Mouse (Mus musculus) frontal cortex, postnatal 14 days (tissue): ENCODE data around the gene Zpld1.

Experiments used
- DNase-seq, 2 experiments: peaks; one replicate each; pipeline ENCODE4 v3.0.0; 2022; ENCODE audit warnings: low spot score in 2 of 2

Gene Zpld1

DNA sequence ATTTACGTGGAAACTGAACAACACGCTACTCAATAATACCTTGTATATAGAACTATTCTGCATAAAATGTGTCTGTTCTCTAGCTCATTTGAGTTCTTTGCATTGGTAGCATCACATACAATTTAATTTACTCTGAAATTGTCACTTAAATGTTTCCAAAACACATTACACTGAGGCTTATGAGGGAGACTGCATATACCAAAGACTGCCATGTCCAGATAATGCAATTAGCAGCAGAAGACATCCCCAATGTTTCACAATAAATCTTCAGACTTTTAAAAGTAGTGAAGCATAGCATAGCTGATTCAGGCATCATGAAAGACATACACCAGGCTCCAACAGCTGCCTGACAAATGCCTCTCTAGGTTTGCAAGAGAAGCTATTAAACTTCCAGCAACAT is at the start of gene Zpld1:
Gene Zpld1 (minus strand): TSS at position 101 of the 400 bp plus-strand sequence.
- no peak for DNase-seq

GRCm38 (mm10) chr16:55345644-55346043 is 47.9 kb upstream of the Zpld1 start:
- no peak for DNase-seq

GRCm38 (mm10) chr16:55321542-55322514 is 24.0 kb upstream of the Zpld1 start:
- DNase-seq: peak; percentile 42 to 56

DNA sequence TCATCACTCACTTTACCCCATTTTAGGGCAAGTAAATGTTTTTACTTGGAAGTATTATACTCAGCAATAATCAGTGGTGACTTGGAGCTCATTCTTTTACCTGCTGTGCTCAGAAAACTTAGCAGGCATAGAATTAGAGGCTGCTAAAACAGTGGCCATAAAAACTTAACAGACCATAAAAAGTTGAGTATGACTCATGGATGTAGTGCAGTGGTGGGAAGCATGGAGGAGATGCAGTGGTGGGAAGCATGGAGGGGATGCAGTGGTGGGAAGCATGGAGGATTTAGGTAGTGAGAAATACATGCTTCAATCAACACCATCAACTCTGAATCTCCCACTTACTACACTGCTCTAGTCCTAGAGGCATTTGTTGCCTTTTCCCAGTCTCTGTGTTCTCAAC is 19.2 kb upstream of the Zpld1 start:
- DNase-seq: no peak

- no peak for DNase-seq
Measured at GRCm38 (mm10) chr16:55312106-55312505, 14.3 kb upstream of the Zpld1 start.

DNA sequence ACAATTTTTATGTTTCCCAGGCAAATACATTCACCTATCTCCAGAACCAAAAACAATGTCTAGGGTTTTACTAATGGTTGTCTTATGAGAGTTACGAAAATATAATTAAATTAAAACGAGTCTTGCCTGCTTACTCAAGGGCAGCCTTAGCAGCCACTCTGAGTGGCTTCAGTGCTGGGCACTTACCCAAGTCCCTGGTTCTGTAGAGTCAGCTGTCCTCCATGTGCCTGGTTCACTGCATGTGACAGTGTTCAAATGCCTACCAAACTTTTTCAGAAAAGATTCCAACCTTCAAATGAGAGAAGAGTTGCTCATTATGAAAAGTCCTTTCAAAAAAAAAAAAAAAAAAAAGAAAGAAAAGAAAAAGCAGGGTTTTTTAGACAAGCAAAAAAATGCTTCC is 15.1 kb downstream of the Zpld1 start:
- DNase-seq: no peak

DNA sequence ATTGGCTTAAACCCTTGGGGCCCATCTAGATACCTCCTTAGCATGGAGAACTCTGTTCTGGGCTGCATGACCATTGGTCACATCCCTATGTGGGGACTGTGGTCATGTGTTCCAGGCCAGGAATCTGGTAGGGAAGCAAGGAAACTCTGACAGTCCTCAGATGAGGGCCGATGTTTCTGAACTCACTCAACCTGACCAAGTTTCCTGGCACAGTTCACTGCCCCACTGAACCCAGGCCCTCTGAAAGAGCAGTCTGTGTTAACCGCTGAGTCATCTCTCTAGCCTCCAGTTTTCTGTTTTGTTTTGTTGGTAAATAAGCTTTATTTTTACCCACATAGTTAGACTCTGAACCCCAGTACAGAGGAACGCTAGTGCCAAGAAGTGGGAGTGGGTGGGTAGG is 20.3 kb downstream of the Zpld1 start:
- no peak for DNase-seq

- DNase-seq: no peak
Measured at GRCm38 (mm10) chr16:55265281-55265680, 32.5 kb downstream of the Zpld1 start.

DNA sequence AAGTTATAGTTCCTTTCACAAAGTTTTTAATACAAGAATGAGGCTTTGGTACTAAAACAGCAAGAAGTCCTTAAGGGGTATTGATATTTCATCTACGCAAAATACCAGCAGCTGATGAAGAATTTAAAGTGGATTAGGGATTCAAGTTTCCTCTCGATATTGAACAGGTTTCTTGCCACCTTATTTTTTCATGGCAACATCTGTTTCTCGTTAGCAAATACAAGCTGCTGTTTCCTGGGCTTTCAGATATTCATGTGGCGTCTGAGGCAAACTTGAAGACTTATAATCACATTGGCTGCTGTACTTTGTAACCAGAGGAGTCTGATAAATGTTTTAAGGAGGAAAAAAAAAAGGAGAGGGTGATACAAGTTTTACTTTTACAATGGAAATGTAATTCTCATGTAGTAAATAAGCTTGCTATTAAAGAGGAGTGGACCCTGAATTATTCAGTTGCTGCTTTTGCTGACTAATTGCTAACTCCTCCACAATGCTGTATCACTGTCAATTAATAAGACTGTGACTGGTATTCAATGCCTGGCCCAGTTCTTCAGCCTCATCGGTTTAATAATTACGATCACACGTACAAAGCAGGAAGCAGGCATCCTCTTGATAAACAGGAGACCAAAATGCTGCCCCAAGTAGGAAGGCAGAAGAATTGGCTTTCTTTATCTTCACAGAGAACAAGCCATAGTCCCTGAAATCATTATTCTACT is 36.8 kb downstream of the Zpld1 start:
- DNase-seq: no peak

DNA sequence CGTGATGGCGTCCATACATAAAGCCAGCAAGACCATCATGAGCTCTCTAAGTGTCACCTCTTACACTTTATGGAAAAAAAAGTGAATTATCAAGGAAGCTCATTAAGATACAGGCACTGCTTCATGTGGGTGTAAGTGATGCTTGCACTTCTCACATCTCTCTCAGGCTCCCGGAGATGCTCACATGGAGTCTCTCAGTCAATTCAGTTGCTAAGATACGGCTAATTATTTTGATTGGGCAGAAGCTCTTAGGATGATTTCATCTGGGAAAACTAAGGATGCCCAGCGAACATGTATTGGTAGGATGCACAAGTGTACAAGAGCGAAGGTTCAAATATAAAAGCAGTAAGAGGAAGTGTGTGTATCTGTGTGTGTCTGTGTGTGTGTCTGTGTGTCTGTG is 38.1 kb downstream of the Zpld1 start:
- peak; percentile 4 to 13 for DNase-seq

- DNase-seq: no peak
Measured at GRCm38 (mm10) chr16:55240996-55241395, 56.8 kb downstream of the Zpld1 start.

- DNase-seq: no peak
Measured at GRCm38 (mm10) chr16:55228995-55229622, 68.7 kb downstream of the Zpld1 start.

DNA sequence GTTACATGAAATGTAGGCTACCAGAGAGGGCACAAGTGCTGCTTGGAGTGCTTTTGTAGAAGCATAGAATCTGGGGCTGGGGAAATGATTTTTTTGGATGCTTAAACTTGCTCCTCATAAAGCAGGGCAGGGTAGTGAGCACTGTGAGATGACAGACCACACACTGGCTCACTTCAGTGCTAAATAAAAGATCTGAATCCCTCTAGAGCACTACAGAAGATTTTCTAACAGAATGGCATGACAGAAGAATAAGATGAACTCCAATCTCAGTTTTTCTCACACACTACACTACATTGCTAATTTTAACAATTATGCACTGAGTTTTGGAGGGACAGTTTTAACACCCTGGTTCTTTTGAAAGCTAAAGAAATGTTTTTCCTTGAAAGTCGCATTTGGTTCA is 93.8 kb downstream of the Zpld1 start:
- DNase-seq: no peak

DNA sequence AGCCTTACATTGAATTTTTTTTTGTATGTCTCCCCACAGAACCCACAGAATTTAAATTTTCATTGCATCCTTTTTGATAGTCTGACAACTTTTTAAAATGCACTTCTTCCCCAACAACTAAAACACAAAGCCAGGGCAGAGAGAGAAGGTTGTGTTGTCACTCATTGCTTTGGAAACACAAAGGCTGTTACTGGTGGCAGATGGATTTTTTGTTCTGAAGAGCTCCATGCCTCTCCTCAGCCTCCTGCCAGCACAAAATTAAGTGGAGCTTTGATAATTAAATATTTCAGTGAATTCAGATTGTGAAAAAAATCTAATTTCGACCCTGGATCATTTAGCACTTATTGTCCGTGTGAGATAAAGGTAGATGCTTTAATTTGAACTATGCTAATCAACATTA is 107.4 kb downstream of the Zpld1 start:
- no peak for DNase-seq

- DNase-seq: no peak
Measured at GRCm38 (mm10) chr16:55185370-55185769, 112.4 kb downstream of the Zpld1 start.
